11 mouse cellular contexts compared by ENCODE assay signal in genomic region chr4:135002091-135002925, GRCm38 (mm10).
A peak's percentile ranks its signal among the peaks of the same experiment; 100 is the strongest.
DNase-seq lines count a peak whose midpoint lies in the region; ATAC-seq and TF ChIP-seq lines count a peak whose summit lies in the region.
"Had no signal": no experiment of that assay in that cellular context is flagged by ENCODE, and none has a peak within 500 bp of the region (broad histone marks: within the 10 kb centered on the region; RNA-seq: fewer than 3 reads in every experiment).

No protein-coding gene starts in this region.

- DNase-seq in hindbrain, postnatal 0 days (ENCODE audit: low spot score) = no peak
- peak; percentile 77 for DNase-seq in NIH3T3 (ENCODE audit: low read depth)
- DNase-seq in limb, embryonic 10.5 days (ENCODE audit: low spot score) = peak; percentile 47
- DNase-seq in midbrain, embryonic 14.5 days = no peak
- DNase-seq: cerebellum, postnatal 14 days; left cerebral cortex, postnatal 4 days; right cerebral cortex, postnatal 4 days had no signal

- 0 out of 2 replicates have a peak, but pooled peaks cover 8% of the 10 kb centered on the region for H3K4me1 ChIP-seq in hindbrain, embryonic 12.5 days
- H3K4me1 ChIP-seq in hindbrain, postnatal 0 days (ENCODE audit: insufficient read depth, low read length) = no peaks in the 10 kb centered on the region; the same call in 1 of the 2 replicates
- peaks cover 30% of the 10 kb centered on the region for H3K4me1 ChIP-seq in limb, embryonic 10.5 days
- no peaks in the 10 kb centered on the region for H3K4me1 ChIP-seq in midbrain, embryonic 14.5 days (ENCODE audit: control insufficient read depth, insufficient read depth, low read length)
- H3K4me1 ChIP-seq in midbrain, embryonic 13.5 days (replicated peaks) = no peaks in the 10 kb centered on the region

- H3K27ac ChIP-seq in hindbrain, embryonic 12.5 days = peak overlapping the region; percentile 62
- no peak overlapping the region for H3K27ac ChIP-seq in hindbrain, postnatal 0 days
- peak overlapping the region; percentile 84 for H3K27ac ChIP-seq in limb, embryonic 10.5 days
- no peak overlapping the region for H3K27ac ChIP-seq in midbrain, embryonic 14.5 days (replicated peaks; ENCODE audit: low read depth, low read length)
- no peak overlapping the region for H3K27ac ChIP-seq in midbrain, embryonic 13.5 days

- WGBS in hindbrain, embryonic 12.5 days = 62% methylated on average over 16 of the region's 16 CpGs
- 61% methylated on average over 16 of the region's 16 CpGs for WGBS in hindbrain, postnatal 0 days
- WGBS in limb, embryonic 10.5 days = 50% methylated on average over 16 of the region's 16 CpGs
- 76% methylated on average over 16 of the region's 16 CpGs for WGBS in midbrain, embryonic 14.5 days
- 75% methylated on average over 16 of the region's 16 CpGs for WGBS in midbrain, embryonic 13.5 days

- no peak overlapping the region for H3K4me3 ChIP-seq in hindbrain, embryonic 12.5 days
- no peak overlapping the region for H3K4me3 ChIP-seq in hindbrain, postnatal 0 days (ENCODE audit: low read length)
- H3K4me3 ChIP-seq in limb, embryonic 10.5 days = peak overlapping the region; percentile 4; the same call in 1 of the 2 replicates
- no peak overlapping the region for H3K4me3 ChIP-seq in midbrain, embryonic 14.5 days (replicated peaks; ENCODE audit: low read depth, low read length)
- no peak overlapping the region for H3K4me3 ChIP-seq in midbrain, embryonic 13.5 days (replicated peaks)

- no peak overlapping the region for H3K4me2 ChIP-seq in hindbrain, embryonic 12.5 days (replicated peaks)
- no peak overlapping the region for H3K4me2 ChIP-seq in hindbrain, postnatal 0 days (ENCODE audit: low read depth, low read length)
- no peak overlapping the region for H3K4me2 ChIP-seq in midbrain, embryonic 14.5 days (ENCODE audit: low read length)
- no peak overlapping the region for H3K4me2 ChIP-seq in midbrain, embryonic 13.5 days (replicated peaks)

- H3K9me3 ChIP-seq in hindbrain, embryonic 12.5 days (replicated peaks) = no peaks in the 10 kb centered on the region
- no peaks in the 10 kb centered on the region for H3K9me3 ChIP-seq in hindbrain, postnatal 0 days (ENCODE audit: low read length)
- H3K9me3 ChIP-seq in limb, embryonic 10.5 days (replicated peaks) = no peaks in the 10 kb centered on the region
- H3K9me3 ChIP-seq in midbrain, embryonic 14.5 days (ENCODE audit: control insufficient read depth, low read length) = no peaks in the 10 kb centered on the region
- H3K9me3 ChIP-seq in midbrain, embryonic 13.5 days = no peaks in the 10 kb centered on the region

- H3K36me3 ChIP-seq in hindbrain, embryonic 12.5 days = no peaks in the 10 kb centered on the region
- no peaks in the 10 kb centered on the region for H3K36me3 ChIP-seq in hindbrain, postnatal 0 days (ENCODE audit: insufficient read depth, low read length)
- no peaks in the 10 kb centered on the region for H3K36me3 ChIP-seq in limb, embryonic 10.5 days
- H3K36me3 ChIP-seq in midbrain, embryonic 14.5 days (ENCODE audit: control insufficient read depth, insufficient read depth, low read length) = no peaks in the 10 kb centered on the region
- no peaks in the 10 kb centered on the region for H3K36me3 ChIP-seq in midbrain, embryonic 13.5 days

- H3K27me3 ChIP-seq in hindbrain, embryonic 12.5 days = peaks cover 2% of the 10 kb centered on the region; the same call in 1 of the 2 replicates
- H3K27me3 ChIP-seq in hindbrain, postnatal 0 days (ENCODE audit: insufficient read depth, low read length) = no peaks in the 10 kb centered on the region
- no peaks in the 10 kb centered on the region for H3K27me3 ChIP-seq in limb, embryonic 10.5 days (ENCODE audit: low read depth, poor library complexity, severe bottlenecking)
- no peaks in the 10 kb centered on the region for H3K27me3 ChIP-seq in midbrain, embryonic 14.5 days (ENCODE audit: control insufficient read depth, insufficient read depth, low read length)
- H3K27me3 ChIP-seq in midbrain, embryonic 13.5 days = no peaks in the 10 kb centered on the region

- H3K9ac ChIP-seq in hindbrain, embryonic 12.5 days = no peak overlapping the region
- no peak overlapping the region for H3K9ac ChIP-seq in hindbrain, postnatal 0 days (replicated peaks; ENCODE audit: low read length)
- H3K9ac ChIP-seq in midbrain, embryonic 14.5 days (replicated peaks; ENCODE audit: low read length) = no peak overlapping the region
- H3K9ac ChIP-seq in midbrain, embryonic 13.5 days (replicated peaks) = no peak overlapping the region

- ATAC-seq in hindbrain, embryonic 12.5 days (ENCODE audit: low FRiP score) = no peak
- no peak for ATAC-seq in hindbrain, postnatal 0 days
- ATAC-seq in granulocyte monocyte progenitor cell, adult 5-6 weeks (replicated peaks; ENCODE audit: poor library complexity, severe bottlenecking) = peak; percentile 58
- ATAC-seq in erythroid progenitor cell, adult 5-6 weeks (replicated peaks; ENCODE audit: low FRiP score, poor library complexity, severe bottlenecking) = no peak
- no peak for ATAC-seq in midbrain, embryonic 14.5 days (ENCODE audit: low FRiP score, low TSS enrichment)
- ATAC-seq in midbrain, embryonic 13.5 days = no peak

- no peak for TF ChIP-seq CTCF in hindbrain, postnatal 0 days (IDR thresholded peaks at IDR 0.05; ENCODE audit: low read depth)

Comparison
In these comparisons a context has a peak if more than half of its experiments do, and no peak if none do; other contexts are left out.
1. H3K27ac ChIP-seq: peak in hindbrain, embryonic 12.5 days (single experiment) and limb, embryonic 10.5 days (single experiment); none in hindbrain, postnatal 0 days (single experiment), midbrain, embryonic 14.5 days (single experiment) and midbrain, embryonic 13.5 days (single experiment).
2. DNase-seq: peak in NIH3T3 (single experiment) and limb, embryonic 10.5 days (single experiment); none in hindbrain, postnatal 0 days (single experiment) and midbrain, embryonic 14.5 days (single experiment).